ENCODE assay signal across 18 mouse cellular contexts in genomic region chr17:70369124-70369523, GRCm38 (mm10).
"Had no signal": no experiment of that assay in that cellular context is flagged by ENCODE, and none has a peak within 500 bp of the region (broad histone marks: within the 10 kb centered on the region; RNA-seq: fewer than 3 reads in every experiment).

No protein-coding gene starts in this region.

- DNase-seq: midbrain, embryonic 14.5 days; retina, postnatal 1 day; right cerebral cortex, adult 18-20 months; right cerebral cortex, postnatal 25 days; right cerebral cortex, postnatal 4 days; spleen, adult 18-20 months; thymus, adult 18-20 months; thymus, postnatal 14 days; thymus, postnatal 36 days had no signal

- H3K36me3 ChIP-seq: limb, embryonic 15.5 days; liver, embryonic 12.5 days; midbrain, embryonic 10.5 days; midbrain, embryonic 12.5 days; neural tube, embryonic 13.5 days; neural tube, embryonic 15.5 days had no signal

- H3K27ac ChIP-seq: limb, embryonic 15.5 days; liver, embryonic 12.5 days; liver, embryonic 14.5 days; midbrain, embryonic 10.5 days; midbrain, embryonic 12.5 days; neural tube, embryonic 13.5 days; neural tube, embryonic 15.5 days had no signal

- H3K4me2 ChIP-seq: limb, embryonic 15.5 days; liver, embryonic 12.5 days; midbrain, embryonic 12.5 days; neural tube, embryonic 13.5 days; neural tube, embryonic 15.5 days had no signal

- H3K4me3 ChIP-seq: limb, embryonic 15.5 days; liver, embryonic 12.5 days; midbrain, embryonic 10.5 days; midbrain, embryonic 12.5 days; myocyte; neural tube, embryonic 13.5 days; neural tube, embryonic 15.5 days had no signal

- H3K9me3 ChIP-seq: limb, embryonic 15.5 days; liver, embryonic 12.5 days; midbrain, embryonic 10.5 days; midbrain, embryonic 12.5 days; neural tube, embryonic 13.5 days; neural tube, embryonic 15.5 days had no signal

- ATAC-seq: liver, embryonic 12.5 days; midbrain, embryonic 16.5 days had no signal

- H3K9ac ChIP-seq: limb, embryonic 15.5 days; liver, embryonic 12.5 days; liver, embryonic 14.5 days; midbrain, embryonic 12.5 days; neural tube, embryonic 13.5 days; neural tube, embryonic 15.5 days had no signal

- H3K4me1 ChIP-seq: limb, embryonic 15.5 days; liver, embryonic 12.5 days; midbrain, embryonic 10.5 days; midbrain, embryonic 12.5 days; neural tube, embryonic 13.5 days; neural tube, embryonic 15.5 days had no signal

- H3K27me3 ChIP-seq: limb, embryonic 15.5 days; liver, embryonic 12.5 days; midbrain, embryonic 12.5 days; neural tube, embryonic 13.5 days; neural tube, embryonic 15.5 days had no signal
